Mouse (Mus musculus) urinary bladder, postnatal 25 days (tissue): ENCODE measurements at regions not wholly inside any gene's neighbourhood (a gene's known extent, or its start where the extent isn't known, plus 50 kb on each side); places are given as distances from the start of the nearest gene placed in this dataset.

Experiments used
- DNase-seq: peaks from one replicate; pipeline ENCODE4 v3.0.0; 2022; ENCODE audit warnings: low spot score

- no peak for DNase-seq
Observed at GRCm38 (mm10) chr15:49043035-49043434, 4841.7 kb upstream of the Gm7489 start.

- DNase-seq = no peak
Observed at GRCm38 (mm10) chr15:49065069-49065468, 4819.6 kb upstream of the Gm7489 start.

GRCm38 (mm10) chr15:49065875-49066274 is 4818.8 kb upstream of the Gm7489 start:
- DNase-seq = peak; percentile 12

- no peak for DNase-seq
Observed at GRCm38 (mm10) chr15:49066367-49066766, 4818.3 kb upstream of the Gm7489 start.
